Mouse (Mus musculus) lung, postnatal 25 days (tissue): Measurements from ENCODE around the gene Cavin1.
"Not testable (repeated sequence)": the region's sequence is repeated elsewhere in the genome, so short reads cannot be mapped to it uniquely, and the experiment has no call there.

Experiments
- DNase-seq: peaks from one replicate; pipeline ENCODE4 v3.0.0; 2022; ENCODE audit warnings: low spot score

The Cavin1 gene

GRCm38 (mm10) chr11:100970557-100970937, at the start of gene Cavin1:
TSS of gene Cavin1 (minus strand) at chr11:100970887.
- DNase-seq, result peak; percentile 98

- no peak for DNase-seq
Measured at GRCm38 (mm10) chr11:101011641-101012040, 41.0 kb upstream of the Cavin1 start.

GRCm38 (mm10) chr11:101009888-101010784, 39.4 kb upstream of the Cavin1 start:
- DNase-seq, result peak; percentile 9

- DNase-seq, result peak; percentile 99
Measured at GRCm38 (mm10) chr11:101009046-101009887, 38.6 kb upstream of the Cavin1 start, which contains the start of gene Atp6v0a1. TSS of gene Atp6v0a1 (plus strand) at chr11:101009452.

- peak; percentile 93 for DNase-seq
Measured at GRCm38 (mm10) chr11:101008206-101009045, 37.7 kb upstream of the Cavin1 start.

GRCm38 (mm10) chr11:101003025-101003685, 32.5 kb upstream of the Cavin1 start:
- DNase-seq, result peak; percentile 82

- not testable (repeated sequence) for DNase-seq
Measured at GRCm38 (mm10) chr11:101001875-101002552, 31.3 kb upstream of the Cavin1 start.

- DNase-seq, result no peak
Measured at GRCm38 (mm10) chr11:100999254-100999653, 28.6 kb upstream of the Cavin1 start.

GRCm38 (mm10) chr11:100998836-100999235, 28.1 kb upstream of the Cavin1 start:
- no peak for DNase-seq

- DNase-seq, result no peak
Measured at GRCm38 (mm10) chr11:100996501-100996900, 25.8 kb upstream of the Cavin1 start.

GRCm38 (mm10) chr11:100994655-100995054, 24.0 kb upstream of the Cavin1 start:
- peak; percentile 14 for DNase-seq

- no peak for DNase-seq
Measured at GRCm38 (mm10) chr11:100994233-100994632, 23.5 kb upstream of the Cavin1 start.

- no peak for DNase-seq
Measured at GRCm38 (mm10) chr11:100993437-100993836, 22.8 kb upstream of the Cavin1 start.

GRCm38 (mm10) chr11:100991027-100991534, 20.4 kb upstream of the Cavin1 start:
- no peak for DNase-seq

- no peak for DNase-seq
Measured at GRCm38 (mm10) chr11:100989666-100990065, 19.0 kb upstream of the Cavin1 start.

GRCm38 (mm10) chr11:100988674-100989073, 18.0 kb upstream of the Cavin1 start:
- DNase-seq, result no peak

GRCm38 (mm10) chr11:100985607-100986006, 14.9 kb upstream of the Cavin1 start:
- DNase-seq, result no peak

- no peak for DNase-seq
Measured at GRCm38 (mm10) chr11:100983778-100984131, 13.1 kb upstream of the Cavin1 start.

- peak; percentile 83 for DNase-seq
Measured at GRCm38 (mm10) chr11:100983125-100983777, 12.6 kb upstream of the Cavin1 start.

- no peak for DNase-seq
Measured at GRCm38 (mm10) chr11:100982087-100982486, 11.4 kb upstream of the Cavin1 start.
